Mouse (Mus musculus) neural tube, embryonic 10.5 days (tissue): ENCODE data around the gene Dcaf1.
A peak's percentile ranks its signal among the peaks of the same experiment; 100 is the strongest.

Experiments
- DNase-seq: peaks from one replicate; pipeline ENCODE4 v3.0.0-alpha.2; 2017; ENCODE audit warnings: low spot score; ENCODE audit errors: extremely low spot score

Dcaf1 gene

DNA sequence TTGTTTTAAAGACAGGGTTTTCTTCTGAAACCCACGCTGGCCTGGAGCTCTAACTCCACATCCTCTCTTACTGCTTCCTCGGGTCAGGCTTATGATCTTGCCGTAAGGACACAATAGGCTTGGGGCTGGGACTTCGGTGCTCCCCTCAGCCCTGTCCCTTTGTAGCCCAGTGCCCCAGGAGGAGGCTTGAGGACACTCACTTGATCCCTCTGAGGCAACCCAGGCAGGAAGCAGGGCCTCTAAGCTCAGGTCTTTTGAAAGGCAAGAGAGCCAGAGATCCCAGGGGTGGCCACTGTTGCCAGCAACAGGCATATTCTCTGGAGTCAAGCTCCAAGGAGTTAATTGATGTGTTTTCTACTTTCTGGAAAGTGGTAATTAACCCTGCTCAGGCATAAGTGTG is 57.8 kb downstream of the Dcaf1 start:
- no peak for DNase-seq

DNA sequence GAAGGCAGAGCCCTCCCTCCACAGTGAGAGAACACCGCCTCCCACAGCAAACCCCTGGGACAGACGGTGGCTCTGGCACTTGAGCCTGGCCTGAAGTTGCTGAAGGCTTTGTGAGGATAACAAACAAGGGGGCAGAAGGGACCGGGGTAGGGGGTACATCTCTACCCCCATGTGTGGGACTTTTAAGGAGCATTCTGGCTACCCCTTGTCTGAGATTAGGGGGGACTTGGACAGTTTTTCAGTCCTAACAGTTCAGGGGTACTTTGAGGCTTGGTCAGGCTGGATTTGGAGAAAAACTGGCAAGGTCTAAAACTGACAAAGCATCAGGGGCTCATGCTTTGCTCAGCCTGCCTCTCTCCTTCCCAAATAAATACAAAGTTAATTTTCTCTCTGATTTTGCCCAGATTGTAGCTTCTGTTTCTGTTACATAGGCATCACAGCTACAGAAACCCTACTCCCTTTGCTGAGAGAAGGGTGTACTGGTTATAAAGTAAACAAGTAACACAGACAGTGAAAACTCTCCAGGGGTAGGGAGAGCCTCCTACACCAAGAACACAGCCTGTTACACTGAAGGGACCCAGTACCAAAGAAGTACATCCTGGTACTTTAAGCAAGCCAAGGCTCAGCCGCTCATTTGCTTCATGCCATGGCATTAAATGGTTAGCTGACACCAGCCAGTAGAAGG is 59.5 kb downstream of the Dcaf1 start:
- DNase-seq: no peak

DNA sequence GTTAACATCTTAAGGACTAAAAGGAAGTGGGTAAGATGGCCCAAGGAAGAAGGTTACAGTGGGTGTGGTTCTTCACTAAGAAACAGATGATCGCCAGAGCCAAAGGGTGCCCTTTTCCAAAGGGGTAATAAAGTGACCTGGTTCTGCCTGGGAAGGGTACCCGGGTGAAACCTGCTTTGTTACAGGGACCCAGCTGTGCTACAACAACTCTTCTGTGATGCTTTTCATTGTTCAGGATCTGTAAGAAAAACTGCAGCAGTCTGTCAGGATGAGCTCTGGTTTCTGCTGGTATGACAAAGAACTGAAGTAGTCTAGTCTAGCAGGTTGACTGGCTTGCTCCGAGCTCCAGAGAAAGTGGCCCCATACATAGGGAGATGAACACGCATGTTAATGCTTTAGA is 60.5 kb downstream of the Dcaf1 start:
- DNase-seq: no peak

DNA sequence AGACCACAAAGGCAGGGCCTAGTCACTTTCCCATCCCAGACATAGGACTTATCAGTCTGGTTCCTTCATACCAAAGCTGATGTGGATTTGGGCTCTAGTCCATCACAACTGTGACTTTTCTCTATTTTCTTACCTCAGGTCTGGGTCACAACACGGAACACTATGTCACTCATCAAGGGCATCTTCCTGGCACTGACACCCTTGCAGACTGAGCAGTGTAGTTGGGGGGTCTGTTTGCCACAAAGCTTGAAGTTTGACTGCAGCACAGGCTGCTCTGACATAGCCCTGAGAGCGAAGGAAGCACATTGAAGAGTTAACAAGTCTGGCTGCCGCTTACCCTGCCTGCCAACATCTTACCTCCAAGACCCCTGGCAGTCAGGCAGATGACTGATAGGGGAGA is 61.4 kb downstream of the Dcaf1 start:
- DNase-seq: no peak

DNA sequence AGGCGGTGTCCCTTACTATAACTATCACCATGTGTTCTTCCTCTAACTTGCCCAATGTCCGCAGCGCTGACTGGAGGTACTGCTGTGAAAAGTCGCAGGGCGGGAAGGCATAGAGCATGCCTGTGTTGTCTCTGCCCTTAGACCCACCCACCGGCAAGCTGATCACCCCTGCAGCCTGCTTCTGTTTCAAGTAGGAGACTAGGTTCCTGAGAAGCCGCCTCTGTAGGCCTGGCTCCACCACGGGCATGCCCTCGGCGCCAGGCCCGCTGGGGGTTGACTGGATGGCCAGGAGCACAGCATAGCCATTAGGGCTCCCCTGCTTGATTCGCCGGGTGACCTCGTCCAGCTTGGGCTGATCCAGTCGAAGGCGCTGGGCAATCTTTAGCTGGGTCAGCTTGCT is 62.6 kb downstream of the Dcaf1 start:
- DNase-seq: no peak

DNA sequence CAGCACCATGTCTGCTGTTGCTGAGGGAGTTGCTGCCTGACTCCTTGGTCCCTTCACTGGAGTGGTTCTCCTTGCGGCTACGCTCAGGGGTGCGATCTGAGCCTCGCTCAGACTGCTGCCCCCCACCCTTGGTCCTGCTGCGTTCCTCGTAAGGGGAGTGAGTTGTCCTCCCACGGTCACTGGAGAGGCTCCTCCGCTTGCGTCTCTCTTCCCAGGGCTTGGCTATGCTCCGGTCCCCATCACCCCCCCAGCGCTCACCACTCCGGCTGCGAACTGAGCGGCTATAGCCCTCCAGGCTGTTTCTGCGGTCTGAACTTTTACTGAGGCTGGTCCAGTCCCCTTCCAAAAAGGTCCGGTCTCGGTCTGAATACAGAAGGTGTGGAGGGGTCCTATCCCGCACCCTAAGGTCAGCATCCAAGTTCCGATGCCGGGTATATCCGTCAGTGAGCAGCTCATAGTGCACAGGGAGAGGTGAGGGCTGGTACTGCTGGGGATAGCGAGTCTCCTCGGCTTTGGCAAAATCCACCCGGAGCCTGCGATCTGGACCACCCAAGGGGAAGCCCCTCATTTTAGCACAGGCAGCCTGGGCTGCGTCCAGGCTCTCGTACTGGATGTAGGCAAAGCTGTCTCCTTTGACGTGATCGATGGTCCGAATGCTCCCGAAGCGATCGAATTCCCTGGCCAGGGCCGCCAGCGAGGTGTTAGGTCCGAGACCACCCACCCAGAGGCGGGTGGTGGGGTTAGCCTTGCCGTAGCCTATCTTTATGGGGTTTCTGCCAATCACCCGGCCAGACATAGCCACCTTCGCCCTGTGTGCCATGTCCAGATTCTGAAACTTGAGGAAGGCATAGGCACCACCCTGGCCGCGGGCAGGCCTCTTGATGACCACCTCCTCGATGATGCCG is 63.6 kb downstream of the Dcaf1 start:
- peak; percentile 68 for DNase-seq

DNA sequence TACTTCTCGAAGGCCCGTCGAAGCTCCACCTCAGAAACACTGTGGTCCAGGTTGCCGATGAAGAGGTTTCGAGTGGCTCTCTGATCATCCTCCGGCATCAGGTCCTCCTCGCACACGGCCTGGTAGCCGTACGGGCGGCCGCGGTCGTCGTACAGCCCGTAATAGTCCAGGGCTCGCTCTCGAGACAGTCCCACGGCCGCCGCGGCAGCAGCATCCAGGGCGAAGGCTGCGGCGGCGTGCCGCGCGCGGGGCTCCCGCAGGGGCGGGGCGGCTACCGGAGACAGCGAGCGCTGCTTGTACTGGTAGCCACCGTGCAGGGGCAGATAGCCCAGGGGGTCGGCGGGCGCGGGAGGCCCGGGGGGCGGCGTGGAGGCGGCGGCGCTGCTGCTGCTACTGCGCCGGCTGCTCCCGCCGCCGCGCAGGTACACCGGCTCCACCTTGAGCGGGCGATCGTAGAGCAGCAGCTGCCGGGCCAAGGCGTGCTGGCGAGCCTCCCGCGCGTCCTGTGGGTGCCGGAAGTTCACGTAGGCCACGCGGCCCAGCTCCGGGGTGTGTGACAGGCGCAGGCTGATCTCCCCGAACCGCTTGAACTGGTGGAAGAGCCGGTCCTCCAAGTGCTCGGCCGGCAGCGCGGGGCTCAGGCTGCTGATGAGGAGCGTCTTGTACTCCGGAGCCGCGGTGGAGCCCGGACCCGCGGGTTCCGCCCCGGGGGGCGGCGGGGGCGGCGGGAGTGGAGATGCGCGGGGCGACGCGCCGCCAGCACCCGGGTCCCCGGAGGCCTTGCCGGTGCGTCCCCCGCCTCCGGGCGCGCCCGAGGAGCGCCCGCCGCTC is 64.4 kb downstream of the Dcaf1 start:
- DNase-seq: peak; percentile 68

DNA sequence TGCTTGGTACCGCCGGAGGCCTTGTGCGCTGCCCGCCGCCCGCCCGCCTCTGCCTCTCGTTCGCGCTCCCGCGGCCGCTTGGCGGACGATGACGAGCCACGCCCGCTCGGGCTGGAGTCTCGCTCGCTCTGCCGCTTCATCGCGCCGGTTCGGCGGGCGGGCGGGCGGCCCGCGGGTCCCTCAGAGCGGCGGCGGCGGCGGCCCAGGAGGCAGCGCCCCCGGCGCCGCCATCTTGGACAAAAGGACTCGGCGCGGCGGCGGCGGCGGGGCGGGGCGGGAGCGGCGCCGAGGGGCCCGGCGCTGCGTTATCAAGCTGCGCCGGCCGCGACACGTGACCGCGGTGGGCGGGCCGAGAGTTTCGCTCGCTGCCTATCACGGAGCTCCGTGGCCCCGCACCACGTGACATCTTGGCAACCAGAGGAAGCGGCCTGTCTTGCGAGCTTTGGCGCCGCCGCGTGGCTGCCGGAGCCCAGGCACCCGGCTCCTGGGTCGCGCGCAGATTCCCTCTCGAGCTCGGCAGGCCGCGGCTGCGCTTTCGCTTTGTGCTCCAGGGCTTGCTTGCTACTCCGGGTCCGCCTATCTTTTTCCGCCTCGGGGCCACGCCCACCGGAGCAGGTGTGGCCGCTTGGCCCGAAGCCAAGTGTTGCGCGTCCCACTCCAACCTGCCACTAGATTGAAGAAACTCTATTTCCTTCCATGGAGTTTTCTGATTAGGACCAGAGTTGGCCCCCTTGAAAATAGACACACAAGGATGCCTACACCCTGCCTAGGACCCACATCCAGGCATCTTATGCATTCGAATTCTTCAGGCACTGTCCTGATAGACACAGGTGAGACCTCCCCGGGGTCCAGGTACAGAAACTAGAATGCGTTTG is 65.4 kb downstream of the Dcaf1 start, which contains the start of gene Rbm15b:
Gene Rbm15b (minus strand): TSS at position 601 of the 875 bp plus-strand sequence.
- DNase-seq: peak; percentile 98

DNA sequence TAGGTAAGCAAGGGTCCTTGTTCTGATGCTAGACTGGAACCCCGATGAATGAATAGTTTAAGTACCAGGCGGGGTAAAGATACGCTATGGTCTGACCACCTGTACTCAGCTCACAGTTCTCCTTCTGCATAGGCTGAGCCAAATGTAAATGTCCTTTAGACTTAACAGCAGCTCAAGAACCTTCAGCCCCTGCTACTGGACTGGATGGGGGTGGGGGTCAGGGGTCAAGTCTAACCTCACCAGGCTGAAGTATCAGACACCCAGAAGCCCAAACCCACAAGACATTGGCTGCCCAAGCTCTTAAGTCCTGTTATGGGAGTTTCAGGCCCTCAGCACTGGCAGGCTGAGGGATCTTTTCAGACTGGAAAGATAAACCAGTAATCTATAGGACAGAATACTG is 66.7 kb downstream of the Dcaf1 start:
- DNase-seq: no peak

DNA sequence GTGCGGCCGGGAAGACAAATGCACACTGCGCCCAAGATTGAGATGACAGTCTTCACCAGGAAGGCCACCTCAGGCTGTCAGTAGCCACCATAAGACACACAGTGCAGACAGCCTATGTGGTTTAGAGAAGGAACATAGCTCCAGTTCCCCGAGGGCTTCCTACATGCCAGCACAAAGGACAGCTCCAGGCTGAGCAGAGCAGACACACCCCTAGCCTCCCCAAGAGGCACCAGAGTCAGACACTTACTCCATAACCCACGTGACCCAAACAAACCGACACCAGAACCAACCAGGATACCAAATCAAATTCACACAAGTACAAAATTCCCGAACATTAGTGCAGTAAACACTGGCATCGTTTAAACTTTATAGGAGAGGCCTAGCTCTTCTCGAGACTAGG is 67.6 kb downstream of the Dcaf1 start:
- no peak for DNase-seq

DNA sequence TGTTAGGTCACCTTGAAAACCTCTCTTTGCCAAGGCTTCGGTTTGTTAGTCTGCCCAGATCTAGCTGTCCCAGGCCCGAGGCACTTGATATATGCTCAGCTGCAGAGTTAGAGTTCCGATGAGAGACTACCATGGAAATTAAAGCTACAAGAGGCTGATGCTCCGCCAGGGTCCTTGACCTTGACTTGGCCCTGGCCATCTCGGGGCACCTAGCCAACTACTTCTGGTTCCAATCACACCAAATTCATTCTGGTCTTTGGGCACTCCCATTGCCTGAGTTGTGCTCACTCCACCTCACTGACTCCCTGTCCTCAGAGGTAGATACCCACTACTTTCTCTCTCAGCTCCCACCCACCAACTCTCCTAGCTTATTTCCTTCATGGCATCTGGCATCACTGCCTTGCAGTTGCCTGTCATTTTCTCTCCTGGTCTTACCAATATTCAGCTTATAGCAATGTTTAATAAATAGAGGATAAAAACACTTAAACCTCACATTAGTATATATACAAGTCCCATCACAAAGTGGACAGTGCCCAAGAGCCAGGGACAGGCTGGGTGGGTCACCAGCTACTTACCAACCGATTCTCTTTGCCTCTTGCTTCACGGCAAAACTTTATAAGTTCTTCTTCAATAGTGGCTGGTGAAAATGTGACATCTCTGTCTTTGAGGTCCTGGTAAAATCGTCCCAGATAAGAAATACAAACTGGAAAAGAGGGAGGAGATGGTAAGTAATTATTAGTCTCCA is 69.0 kb downstream of the Dcaf1 start:
- no peak for DNase-seq

DNA sequence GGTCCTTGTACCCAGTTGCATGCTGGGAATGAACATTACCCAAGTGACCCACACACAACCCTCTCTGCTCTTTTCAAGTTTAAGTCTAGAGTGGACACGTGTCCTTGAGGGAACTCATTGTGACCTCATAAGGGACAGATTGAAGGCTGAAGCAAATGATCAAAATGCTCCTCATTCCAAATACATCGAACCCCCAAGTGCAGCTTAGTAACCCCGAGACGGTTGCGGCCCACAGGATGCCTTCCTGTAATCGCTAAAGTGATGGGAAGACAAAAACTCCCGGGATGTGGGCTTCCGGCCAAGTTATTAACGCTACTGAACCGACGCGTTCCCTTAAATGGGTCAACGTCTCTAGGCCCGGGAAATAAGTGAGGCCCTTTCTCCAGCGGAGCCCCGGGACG is 69.7 kb downstream of the Dcaf1 start:
- no peak for DNase-seq

DNA sequence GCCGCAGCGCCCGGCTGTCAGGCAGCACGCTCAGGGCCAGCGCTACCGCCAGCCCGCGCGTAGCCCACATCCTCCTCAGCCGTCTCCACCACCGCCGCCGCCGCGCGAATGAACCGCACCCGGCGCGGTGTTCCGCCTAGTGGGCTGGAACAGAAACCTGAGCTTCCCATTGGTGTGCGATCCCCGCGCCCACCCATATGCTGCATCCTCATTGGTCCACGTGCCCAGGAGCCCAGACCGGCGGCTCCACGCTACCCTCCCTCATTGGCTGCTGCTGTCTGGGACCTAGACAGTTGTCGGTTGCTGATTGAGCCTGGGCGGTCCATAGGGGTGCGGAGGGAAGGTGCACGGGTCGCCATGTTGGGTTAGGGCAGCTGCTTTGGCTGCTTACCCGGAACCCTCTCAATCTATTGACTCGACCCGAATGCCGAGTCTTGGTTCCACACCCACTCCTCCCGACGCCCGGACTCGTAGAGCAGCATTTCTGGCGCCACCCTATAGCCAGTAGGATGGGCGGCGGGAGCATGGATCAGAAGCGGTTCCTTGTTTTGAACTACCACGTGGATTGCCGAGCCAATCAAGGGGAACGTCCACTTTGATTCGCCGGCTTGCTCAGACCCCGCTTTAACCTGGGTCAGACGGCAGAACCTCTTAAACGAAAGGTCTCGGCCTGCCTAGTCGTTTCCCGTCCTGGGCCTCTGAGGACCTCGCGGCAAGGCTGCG is 70.3 kb downstream of the Dcaf1 start, which contains the start of gene Manf:
Gene Manf (minus strand): TSS at position 151 of the 723 bp plus-strand sequence.
- DNase-seq: peak; percentile 97

DNA sequence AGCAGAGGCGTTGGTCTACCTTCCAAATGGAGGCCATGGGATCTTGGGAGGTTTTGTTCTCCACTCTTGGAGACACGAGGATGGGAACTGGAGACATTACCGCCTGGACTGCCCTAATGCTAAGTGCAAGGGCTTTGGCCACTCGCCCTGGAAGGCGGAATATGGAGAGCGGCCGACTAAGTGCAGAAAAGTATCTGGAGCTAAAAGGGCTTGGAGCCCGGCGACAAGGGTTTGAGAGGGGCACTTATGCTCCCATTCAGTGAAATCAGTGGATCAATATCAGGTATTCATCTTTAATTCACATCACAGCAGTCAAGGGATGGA is 70.8 kb downstream of the Dcaf1 start:
- DNase-seq: no peak

DNA sequence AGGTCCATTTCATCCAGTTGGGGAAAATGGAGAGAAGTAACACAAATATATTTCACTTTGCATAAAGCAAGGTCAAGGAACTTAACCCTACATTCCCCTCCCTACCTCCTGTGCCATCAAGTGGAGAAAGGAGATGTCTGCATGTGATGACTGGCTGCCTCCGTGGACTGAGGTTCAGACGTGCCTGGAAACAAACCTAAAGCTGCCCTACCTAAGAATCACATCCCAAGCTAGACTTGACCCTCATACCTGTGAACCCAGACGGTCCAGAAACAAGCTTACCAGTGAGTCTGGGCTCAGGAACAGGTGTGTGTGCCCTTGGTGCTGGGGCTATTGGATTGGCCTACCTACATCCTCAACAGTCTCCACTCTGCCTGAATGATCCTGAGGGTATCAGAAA is 71.7 kb downstream of the Dcaf1 start:
- DNase-seq: no peak

DNA sequence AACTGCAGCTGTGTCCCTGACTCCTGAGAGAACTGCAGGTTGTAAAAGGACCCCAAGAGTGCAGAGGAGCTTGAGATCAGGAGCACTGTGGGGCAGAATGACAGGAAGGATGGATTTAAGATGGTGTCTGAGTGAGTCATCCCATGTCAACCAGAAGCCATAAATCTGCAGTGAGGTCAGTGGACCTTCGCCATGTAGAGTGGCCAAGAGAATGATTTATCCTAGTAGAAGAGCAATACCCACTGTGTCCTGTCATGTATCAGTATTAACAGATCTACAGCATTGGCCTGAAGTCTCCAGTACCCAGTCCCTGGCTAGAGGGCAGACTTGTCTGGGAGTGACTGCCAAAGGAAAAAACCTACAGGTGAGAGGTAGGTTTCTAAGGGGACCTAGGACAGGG is 77.2 kb downstream of the Dcaf1 start:
- DNase-seq: no peak

DNA sequence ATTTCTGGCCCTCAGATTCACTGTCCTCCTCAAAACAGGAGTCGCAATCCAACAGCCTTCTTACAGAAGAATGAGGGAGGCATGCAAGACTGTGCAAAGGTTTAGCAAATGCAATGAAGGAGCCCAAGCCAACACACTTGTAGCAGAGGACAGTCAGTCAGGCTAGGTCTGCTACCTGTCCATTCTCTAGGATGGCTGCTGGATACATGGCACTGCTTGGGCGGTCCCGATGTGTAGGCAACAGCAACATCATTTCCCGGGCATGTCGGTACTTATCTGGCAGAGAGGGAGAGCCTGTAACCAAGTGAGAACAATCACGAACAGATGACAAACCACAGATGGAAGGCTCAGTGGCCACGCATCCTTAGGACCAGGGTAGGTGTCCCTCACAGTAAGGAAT is 79.9 kb downstream of the Dcaf1 start:
- no peak for DNase-seq

DNA sequence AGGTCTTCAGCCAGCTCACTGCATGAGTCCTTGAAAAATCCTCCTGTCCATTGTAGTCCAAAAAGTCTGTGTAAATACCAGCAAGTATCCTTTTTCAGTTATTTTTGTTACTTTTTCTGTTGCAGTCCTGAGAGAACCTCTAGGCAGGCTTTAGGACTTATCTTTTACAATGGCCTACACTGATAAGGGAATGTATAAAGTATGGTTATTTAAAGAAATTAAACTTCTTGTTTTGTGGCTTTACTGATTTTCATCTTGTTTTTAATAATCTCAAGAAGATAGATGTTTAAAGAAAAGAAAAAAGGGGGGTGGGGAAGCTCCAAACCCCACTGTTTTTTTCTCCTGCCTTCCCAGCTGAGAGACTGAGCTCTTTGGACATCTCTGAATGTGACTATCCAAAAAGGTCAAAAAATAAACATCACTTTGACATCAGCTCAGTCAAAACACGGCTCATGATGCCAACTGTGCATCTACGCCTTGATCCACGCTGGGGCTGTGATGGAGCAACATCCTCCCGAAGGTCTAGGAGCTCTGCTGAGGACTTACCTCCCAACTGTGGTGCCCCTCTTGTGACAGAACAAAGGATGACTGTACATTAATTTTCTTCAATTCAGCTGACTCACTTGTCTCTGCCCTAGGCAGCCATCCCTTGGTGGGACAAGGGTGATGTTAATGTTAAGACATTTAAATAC is 81.6 kb downstream of the Dcaf1 start:
- DNase-seq: no peak

DNA sequence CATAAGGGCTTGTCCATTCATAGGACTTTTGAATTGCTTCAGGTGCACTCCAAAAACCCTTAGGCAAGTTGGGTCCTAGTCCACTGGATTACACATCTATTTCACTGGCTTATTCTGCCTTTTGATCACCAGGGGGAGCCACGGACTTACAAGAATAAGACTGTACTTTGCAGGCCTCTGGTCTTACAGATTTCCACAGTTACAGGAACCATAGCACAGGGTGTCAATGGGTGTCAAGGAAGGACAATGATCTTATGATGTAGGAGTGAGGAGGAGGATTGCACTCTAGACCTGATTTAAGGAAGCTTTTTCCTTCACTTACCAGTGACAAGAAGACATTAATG is 82.1 kb downstream of the Dcaf1 start:
- DNase-seq: no peak
